10 mouse cellular contexts compared by ENCODE assay signal in the genomic region with DNA sequence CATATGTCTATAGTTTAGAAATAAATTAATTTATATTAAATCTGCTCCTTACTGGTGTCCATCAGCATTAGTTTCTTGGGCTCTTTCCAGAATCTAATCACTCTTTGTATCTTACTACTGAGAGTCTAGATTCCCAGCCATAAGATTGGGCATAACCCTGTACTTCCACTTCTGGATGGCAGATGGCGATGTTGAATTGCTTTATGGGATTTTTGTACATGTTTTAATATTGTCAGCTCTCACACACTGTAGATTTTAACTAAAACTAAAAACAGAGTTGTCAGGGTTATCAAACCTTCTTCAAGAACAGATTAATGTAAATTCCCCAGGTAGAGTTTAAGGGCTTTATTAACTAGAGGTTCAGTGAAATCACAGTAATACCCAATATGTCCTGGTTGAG.
DNase-seq lines count a peak whose midpoint lies in the region; ATAC-seq and TF ChIP-seq lines count a peak whose summit lies in the region.
"Had no signal": no experiment of that assay in that cellular context is flagged by ENCODE, and none has a peak within 500 bp of the region (broad histone marks: within the 10 kb centered on the region; RNA-seq: fewer than 3 reads in every experiment).

No protein-coding gene starts in this region.

- no peak overlapping the region for H3K27ac ChIP-seq in kidney, adult 2 months (ENCODE audit: insufficient read depth, low read depth, low read length)
- H3K27ac ChIP-seq in midbrain, embryonic 11.5 days (ENCODE audit: low read depth, low read length) = no peak overlapping the region
- H3K27ac ChIP-seq in midbrain, embryonic 10.5 days (replicated peaks) = no peak overlapping the region

- no peak for TF ChIP-seq POLR2A in kidney, adult 2 months (IDR thresholded peaks at IDR 0.05; ENCODE audit: low read depth, low read length)

- H3K4me2 ChIP-seq in midbrain, embryonic 11.5 days = no peak overlapping the region

- H3K4me1 ChIP-seq in kidney, adult 2 months (ENCODE audit: control insufficient read depth, insufficient read depth, low read length) = no peaks in the 10 kb centered on the region
- H3K4me1 ChIP-seq in midbrain, embryonic 11.5 days (ENCODE audit: control insufficient read depth, insufficient read depth, low read length) = 0 out of 2 replicates have a peak, but pooled peaks cover 3% of the 10 kb centered on the region
- H3K4me1 ChIP-seq in midbrain, embryonic 10.5 days = peaks cover 24% of the 10 kb centered on the region
- H3K4me1 ChIP-seq: megakaryocyte, embryonic 14.5 days had no signal

- DNase-seq in cerebellum, postnatal 10 days = peak; percentile 36 to 47
- DNase-seq in cerebellum, adult 11 months = no peak
- peak; percentile 6 for DNase-seq in kidney, adult 2 months
- DNase-seq in kidney, adult 18-20 months = no peak
- DNase-seq in midbrain, embryonic 11.5 days (ENCODE audit: low spot score, missing footprints) = peak; percentile 89
- no peak for DNase-seq in midbrain, embryonic 10.5 days (ENCODE audit: low spot score)
- peak; percentile 70 for DNase-seq in retina, embryonic 14.5 days (ENCODE audit: low spot score)
- no peak for DNase-seq in gastrocnemius, postnatal 25 days
- DNase-seq: heart, postnatal 36 days had no signal

- 0 out of 2 replicates have a peak, but pooled peaks cover 1% of the 10 kb centered on the region for H3K27me3 ChIP-seq in kidney, adult 2 months (replicated peaks; ENCODE audit: control insufficient read depth, insufficient read depth, low read length)
- no peaks in the 10 kb centered on the region for H3K27me3 ChIP-seq in midbrain, embryonic 11.5 days (ENCODE audit: control insufficient read depth, insufficient read depth, low read length)
- H3K27me3 ChIP-seq in midbrain, embryonic 10.5 days (ENCODE audit: low read depth, poor library complexity, severe bottlenecking) = no peaks in the 10 kb centered on the region
- H3K27me3 ChIP-seq: megakaryocyte, embryonic 14.5 days had no signal

- H3K4me3 ChIP-seq in kidney, adult 2 months (ENCODE audit: insufficient read depth, low read depth, low read length) = no peak overlapping the region
- H3K4me3 ChIP-seq in midbrain, embryonic 11.5 days (ENCODE audit: low read depth, low read length) = no peak overlapping the region
- no peak overlapping the region for H3K4me3 ChIP-seq in midbrain, embryonic 10.5 days
- H3K4me3 ChIP-seq: megakaryocyte, embryonic 14.5 days had no signal

- no peak for TF ChIP-seq CTCF in kidney, adult 2 months (conservative IDR thresholded peaks at IDR 0.05; ENCODE audit: insufficient read depth, insufficient read length, low read depth, low read length)

- WGBS in kidney, adult 2 months = 0% methylated on average over 1 of the region's 1 CpGs
- 3% methylated on average over 1 of the region's 1 CpGs for WGBS in midbrain, embryonic 11.5 days
- 3% methylated on average over 1 of the region's 1 CpGs for WGBS in midbrain, embryonic 10.5 days

- H3K9ac ChIP-seq in midbrain, embryonic 11.5 days (ENCODE audit: low read length) = no peak overlapping the region

- ATAC-seq in midbrain, embryonic 11.5 days (ENCODE audit: low FRiP score) = no peak

- H3K9me3 ChIP-seq in midbrain, embryonic 11.5 days (ENCODE audit: control insufficient read depth, low read length) = no peaks in the 10 kb centered on the region; the same call in 1 of the 2 replicates
- peaks cover 17% of the 10 kb centered on the region; the same call in 1 of the 2 replicates for H3K9me3 ChIP-seq in midbrain, embryonic 10.5 days (replicated peaks)
- H3K9me3 ChIP-seq: megakaryocyte, embryonic 14.5 days had no signal

- no peaks in the 10 kb centered on the region for H3K36me3 ChIP-seq in kidney, adult 2 months (ENCODE audit: control insufficient read depth, insufficient read depth, low read length)
- no peaks in the 10 kb centered on the region for H3K36me3 ChIP-seq in midbrain, embryonic 11.5 days (ENCODE audit: control insufficient read depth, insufficient read depth, low read length)
- no peaks in the 10 kb centered on the region for H3K36me3 ChIP-seq in midbrain, embryonic 10.5 days

Comparison
In these comparisons a context has a peak if more than half of its experiments do, and no peak if none do; other contexts are left out.
1. DNase-seq: peak in cerebellum, postnatal 10 days (2 of 2), kidney, adult 2 months (single experiment), midbrain, embryonic 11.5 days (single experiment) and retina, embryonic 14.5 days (single experiment); none in cerebellum, adult 11 months (single experiment), kidney, adult 18-20 months (single experiment), midbrain, embryonic 10.5 days (single experiment) and gastrocnemius, postnatal 25 days (single experiment).